Mouse (Mus musculus) kidney, postnatal 0 days (tissue): ENCODE results near the gene Errfi1. TPM values are rescaled to one million over a fixed set of nuclear protein-coding genes. Genes with fewer than 3 reads are reported as not detected.

Experiments used
- ATAC-seq: fragments of 200-750 bp; cut with Nextera tagmentation; replicated peaks from 2 replicates; pipeline ENCODE4 v1.8.0; 2017; ENCODE audit warnings: low read depth, moderate number of reproducible peaks, moderate TSS enrichment, moderate library complexity; ENCODE audit not compliant: low FRiP score
- DNase-seq: peaks from one replicate; pipeline ENCODE4 v3.0.0-alpha.2; 2016; ENCODE audit warnings: low spot score
- H3K27ac ChIP-seq: fragments of 300-500 bp; sonication (generic); 2 replicates; pipeline ENCODE4 v1.5.1; 2014; ENCODE audit warnings: mild to moderate bottlenecking
- H3K27me3 ChIP-seq: fragments of 300-500 bp; sonication (generic); 2 replicates; pipeline ENCODE4 v1.6.1; 2014; ENCODE audit warnings: low read length, mixed read lengths; ENCODE audit not compliant: insufficient read depth
- H3K36me3 ChIP-seq: fragments of 300-500 bp; sonication (generic); 2 replicates; pipeline ENCODE4 v1.6.1; 2014; ENCODE audit warnings: low read length, mixed read lengths; ENCODE audit not compliant: insufficient read depth
- H3K4me1 ChIP-seq: fragments of 300-500 bp; sonication (generic); replicated peaks from 2 replicates; pipeline ENCODE4 v1.6.1; 2014; ENCODE audit warnings: antibody characterized with exemption, low read length, mixed read lengths; ENCODE audit not compliant: insufficient read depth
- H3K4me2 ChIP-seq: fragments of 300-500 bp; sonication (generic); 2 replicates; pipeline ENCODE4 v1.6.1; 2014; ENCODE audit warnings: mild to moderate bottlenecking, low read length, moderate library complexity, mixed read lengths
- H3K4me3 ChIP-seq: fragments of 300-500 bp; sonication (generic); replicated peaks from 2 replicates; pipeline ENCODE4 v1.5.1; 2014; ENCODE audit warnings: low read depth, low read length
- H3K9ac ChIP-seq: fragments of 300-500 bp; sonication (generic); 2 replicates; pipeline ENCODE4 v1.6.1; 2014; ENCODE audit warnings: low read depth, low read length
- H3K9me3 ChIP-seq: fragments of 300-500 bp; sonication (generic); replicated peaks from 2 replicates; pipeline ENCODE4 v1.6.1; 2016; ENCODE audit warnings: low read length, inconsistent platforms, mixed read lengths
- CTCF ChIP-seq: IDR thresholded peaks from 2 replicates; pipeline ENCODE4 v1.5.1; 2016; ENCODE audit warnings: antibody characterized with exemption, low read depth, mild to moderate bottlenecking, moderate library complexity
- WGBS: fragments of 180-500 bp; shearing (Covaris S2); extraction: QIAGEN DNeasy Blood & Tissue Kit; methylation state at CpG from one replicate; pipeline ENCODE4 v1.1.7; 2014; 5-methylcytosine and 5-hydroxymethylcytosine counted together
- polyA plus RNA-seq: library from polyadenylated mRNA; unstranded; fragments of >200 nt; fragmentation: Nextera tagmentation; extraction: Ambion mirVana; gene quantifications from 2 replicates; pipeline ENCODE4 v1.2.1, GENCODE M21; 2015

Gene Errfi1
- polyA plus RNA-seq, 1 experiment from 2014 or later: 35.5 TPM

GRCm38 (mm10) chr4:150854839-150855246 is 1.1 kb downstream of the Errfi1 start:
- peak overlapping the region; percentile 99 for H3K9ac ChIP-seq
- H3K36me3 ChIP-seq: no peaks in the 10 kb centered on the region
- no peaks in the 10 kb centered on the region for H3K9me3 ChIP-seq
- peaks cover 4% of the 10 kb centered on the region; the same call in 1 of the 2 replicates for H3K4me1 ChIP-seq
- peak overlapping the region; percentile 78 for H3K4me2 ChIP-seq
- H3K4me3 ChIP-seq: peak overlapping the region; percentile 94
- under 1% methylated on average over 56 of the region's 59 CpGs for whole genome bisulfite sequencing
- H3K27ac ChIP-seq: peak overlapping the region; percentile 99
- DNase-seq (peak; percentile 97), ATAC-seq (peak; percentile 89)
- no peaks in the 10 kb centered on the region for H3K27me3 ChIP-seq
- peak; percentile 64 for TF ChIP-seq CTCF

- Histone ChIP-seq H3K4me2 (peak overlapping the region; percentile 78), H3K4me3 (peak overlapping the region; percentile 94), H3K27ac (peak overlapping the region; percentile 99), H3K9me3 (no peaks in the 10 kb centered on the region), H3K4me1 (peaks cover 4% of the 10 kb centered on the region; the same call in 1 of the 2 replicates), H3K27me3 (no peaks in the 10 kb centered on the region), H3K36me3 (no peaks in the 10 kb centered on the region), H3K9ac (peak overlapping the region; percentile 99)
- ATAC-seq (peak; percentile 46; the same call in 1 of the 2 replicates), DNase-seq (peak; percentile 40)
- no peak for TF ChIP-seq CTCF
- WGBS: under 1% methylated on average over 29 of the region's 43 CpGs
Measured at GRCm38 (mm10) chr4:150855346-150855745, 1.6 kb downstream of the Errfi1 start.

- WGBS: 71% methylated on average over 4 of the region's 4 CpGs
- DNase-seq (no peak), ATAC-seq (no peak)
- TF ChIP-seq CTCF: no peak
- no peaks in the 10 kb centered on the region for H3K27me3 ChIP-seq
- no peak overlapping the region for H3K4me3 ChIP-seq
- H3K4me1 ChIP-seq: no peaks in the 10 kb centered on the region
- H3K36me3 ChIP-seq: peaks cover 5% of the 10 kb centered on the region; the same call in 1 of the 2 replicates
- no peaks in the 10 kb centered on the region for H3K9me3 ChIP-seq
- H3K9ac ChIP-seq: no peak overlapping the region
- H3K27ac ChIP-seq: no peak overlapping the region
- no peak overlapping the region for H3K4me2 ChIP-seq
Measured at GRCm38 (mm10) chr4:150860526-150860925, 6.8 kb downstream of the Errfi1 start.

- WGBS: 91% methylated on average over 2 of the region's 2 CpGs
- ATAC-seq: no peak
Measured at GRCm38 (mm10) chr4:150861161-150861560, 7.4 kb downstream of the Errfi1 start.

GRCm38 (mm10) chr4:150862626-150863375 is 9.1 kb downstream of the Errfi1 start:
- no peak for ATAC-seq
- Histone ChIP-seq H3K27ac (no peak overlapping the region), H3K4me1 (no peaks in the 10 kb centered on the region), H3K9me3 (no peaks in the 10 kb centered on the region), H3K9ac (no peak overlapping the region), H3K27me3 (no peaks in the 10 kb centered on the region), H3K36me3 (peaks cover 25% of the 10 kb centered on the region; the same call in 1 of the 2 replicates), H3K4me2 (no peak overlapping the region), H3K4me3 (no peak overlapping the region)
- no peak for DNase-seq
- 45% methylated on average over 8 of the region's 8 CpGs for WGBS
- no peak for TF ChIP-seq CTCF

More at GRCm38 (mm10) chr4:150861161-150861560, 7.4 kb downstream of the Errfi1 start:
- peaks cover 11% of the 10 kb centered on the region; the same call in 1 of the 2 replicates for H3K36me3 ChIP-seq
- no peaks in the 10 kb centered on the region for H3K4me1 ChIP-seq
- H3K9me3 ChIP-seq: no peaks in the 10 kb centered on the region
- DNase-seq: no peak
- no peak overlapping the region for H3K4me2 ChIP-seq
- H3K27ac ChIP-seq: 0 out of 2 replicates have a peak overlapping the region, but pooled peaks have one; percentile 16
- no peak overlapping the region for H3K4me3 ChIP-seq
- H3K9ac ChIP-seq: no peak overlapping the region
- TF ChIP-seq CTCF: no peak
- H3K27me3 ChIP-seq: no peaks in the 10 kb centered on the region

- Histone ChIP-seq H3K27ac (no peak overlapping the region), H3K27me3 (no peaks in the 10 kb centered on the region), H3K9me3 (no peaks in the 10 kb centered on the region), H3K4me2 (no peak overlapping the region), H3K4me3 (no peak overlapping the region), H3K9ac (no peak overlapping the region), H3K4me1 (peaks cover 10% of the 10 kb centered on the region; the same call in 1 of the 2 replicates), H3K36me3 (peaks cover 30% of the 10 kb centered on the region; the same call in 1 of the 2 replicates)
- peak; percentile 72 for DNase-seq
- no peak for ATAC-seq
- peak; percentile 77 for TF ChIP-seq CTCF
Measured at GRCm38 (mm10) chr4:150865371-150865770, 11.7 kb downstream of the Errfi1 start.
